Mouse (Mus musculus): ENCODE results near the gene Golga7b.

GRCm38 (mm10) chr19:42304506-42304905 lies 57.1 kb downstream of the Golga7b start:
- TF ChIP-seq HCFC1 (IDR thresholded peaks at IDR 0.05; ENCODE audit: low read depth, low read length) (no peak), SMC3 (IDR thresholded peaks at IDR 0.05; ENCODE audit: low read depth, low read length) (no peak), CHD1 (IDR thresholded peaks at IDR 0.05; ENCODE audit: low read depth, low read length) (no peak), CTCF (IDR thresholded peaks at IDR 0.05 in 2 of 3, conservative IDR thresholded peaks at IDR 0.05 in 1 of 3; ENCODE audit: control insufficient read depth in 1 of 3, insufficient read depth in 1 of 3, low read depth in 2 of 3, low read length in 3 of 3, poor library complexity in 1 of 3, severe bottlenecking in 1 of 3) (no peak), MAZ (IDR thresholded peaks at IDR 0.05; ENCODE audit: low read depth, low read length) (no peak), JUND (IDR thresholded peaks at IDR 0.05; ENCODE audit: low read depth, low read length) (no peak), RAD21 (IDR thresholded peaks at IDR 0.05; ENCODE audit: low read depth, low read length) (no peak), EP300 (IDR thresholded peaks at IDR 0.05; ENCODE audit: low read depth in 1 of 2, low read length in 2 of 2) (no peak), BHLHE40 (IDR thresholded peaks at IDR 0.05; ENCODE audit: borderline replicate concordance, low read depth, low read length) (no peak)
